Mouse (Mus musculus) gonadal fat pad, adult 2 months (tissue): ENCODE measurements at regions not wholly inside any gene's neighbourhood (a gene's known extent, or its start where the extent isn't known, plus 50 kb on each side); places are given as distances from the start of the nearest gene placed in this dataset.

Experiments used
- DNase-seq: peaks from one replicate; pipeline ENCODE4 v3.0.0-alpha.2; 2012; ENCODE audit warnings: low read depth

GRCm38 (mm10) chr4:9218380-9218779 lies 979.5 kb upstream of the Car8 start:
- DNase-seq = no peak

GRCm38 (mm10) chr4:9208606-9209005 lies 969.8 kb upstream of the Car8 start:
- no peak for DNase-seq

GRCm38 (mm10) chr4:9200012-9200411 lies 961.2 kb upstream of the Car8 start:
- no peak for DNase-seq

- no peak for DNase-seq
These were observed 957.6 kb upstream of the Car8 start for GRCm38 (mm10) chr4:9196435-9196834.

- no peak for DNase-seq
These were observed 954.3 kb upstream of the Car8 start for GRCm38 (mm10) chr4:9193121-9193520.

- no peak for DNase-seq
These were observed 946.5 kb upstream of the Car8 start for GRCm38 (mm10) chr4:9185156-9185875.

- DNase-seq = no peak
These were observed 945.7 kb upstream of the Car8 start for GRCm38 (mm10) chr4:9184451-9185121.

GRCm38 (mm10) chr4:9174365-9174764 lies 935.5 kb upstream of the Car8 start:
- no peak for DNase-seq

GRCm38 (mm10) chr4:9162374-9162773 lies 923.5 kb upstream of the Car8 start:
- no peak for DNase-seq

- DNase-seq = no peak
These were observed 922.9 kb upstream of the Car8 start for GRCm38 (mm10) chr4:9161814-9162133.

GRCm38 (mm10) chr4:9161068-9161813 lies 922.4 kb upstream of the Car8 start:
- DNase-seq = no peak

GRCm38 (mm10) chr4:9147732-9148131 lies 908.9 kb upstream of the Car8 start:
- no peak for DNase-seq

GRCm38 (mm10) chr4:9144226-9145215 lies 905.7 kb upstream of the Car8 start:
- no peak for DNase-seq

- DNase-seq = no peak
These were observed 904.2 kb upstream of the Car8 start for GRCm38 (mm10) chr4:9143087-9143486.

- no peak for DNase-seq
These were observed 903.3 kb upstream of the Car8 start for GRCm38 (mm10) chr4:9141946-9142683.

GRCm38 (mm10) chr4:9140691-9141090 lies 901.9 kb upstream of the Car8 start:
- no peak for DNase-seq

- DNase-seq = no peak
These were observed 897.8 kb upstream of the Car8 start for GRCm38 (mm10) chr4:9136657-9137056.

GRCm38 (mm10) chr4:9136188-9136569 lies 897.3 kb upstream of the Car8 start:
- no peak for DNase-seq

- no peak for DNase-seq
These were observed 896.8 kb upstream of the Car8 start for GRCm38 (mm10) chr4:9135481-9136187.

GRCm38 (mm10) chr4:9133695-9134094 lies 894.9 kb upstream of the Car8 start:
- no peak for DNase-seq
